Mouse (Mus musculus): ENCODE measurements around the gene Spata32.

DNA sequence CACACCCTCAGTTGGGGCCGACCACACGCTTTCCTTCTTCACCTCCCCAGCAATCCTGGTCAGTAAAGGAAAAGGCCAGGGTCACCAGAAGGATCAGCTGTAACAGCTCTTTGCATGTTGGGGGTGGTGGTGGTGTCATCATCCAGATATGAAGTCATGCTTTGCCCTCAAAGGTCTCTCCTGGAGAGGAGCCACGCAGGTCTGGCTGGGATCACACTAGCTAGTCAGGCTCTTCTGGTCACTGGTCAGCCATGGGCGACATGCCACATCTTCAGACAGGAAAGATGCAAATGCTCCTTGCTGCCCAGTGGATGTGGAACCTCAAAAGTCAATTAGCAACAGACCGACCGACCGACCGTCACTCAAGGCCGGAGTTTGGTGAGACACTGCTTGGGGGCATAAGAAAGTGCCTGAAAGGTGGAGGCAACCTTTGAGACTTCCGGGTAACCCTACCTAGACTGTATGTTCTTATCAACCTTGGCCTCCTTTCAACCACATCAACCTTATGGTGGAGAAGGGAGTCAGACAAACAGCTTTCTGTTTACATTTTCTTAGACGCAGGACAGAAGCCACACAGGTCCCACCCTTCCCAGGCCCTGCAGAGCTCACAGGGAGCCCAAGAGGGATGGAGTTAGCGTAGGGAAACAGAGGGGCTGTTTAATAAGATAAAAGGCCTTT, 42.4 kb upstream of the Spata32 start:
- no peak for TF ChIP-seq POLR2A (IDR thresholded peaks at IDR 0.05; ENCODE audit: low read depth, low read length)
- TF ChIP-seq CTCF (IDR thresholded peaks at IDR 0.05; ENCODE audit: borderline replicate concordance, insufficient read depth, low read length): no peak

All from embryonic fibroblast, embryonic 13.5 days (primary cell).